Mouse (Mus musculus): Measurements from ENCODE around the gene Mal.
A peak's percentile ranks its signal among the peaks of the same experiment; 100 is the strongest.
"Not testable (repeated sequence)": the region's sequence is repeated elsewhere in the genome, so short reads cannot be mapped to it uniquely, and the experiment has no call there.

Gene Mal

GRCm38 (mm10) chr2:127624786-127625185, 31.7 kb downstream of the Mal start:
- DNase-seq (ENCODE audit: low spot score in 2 of 2), result no peak

DNA sequence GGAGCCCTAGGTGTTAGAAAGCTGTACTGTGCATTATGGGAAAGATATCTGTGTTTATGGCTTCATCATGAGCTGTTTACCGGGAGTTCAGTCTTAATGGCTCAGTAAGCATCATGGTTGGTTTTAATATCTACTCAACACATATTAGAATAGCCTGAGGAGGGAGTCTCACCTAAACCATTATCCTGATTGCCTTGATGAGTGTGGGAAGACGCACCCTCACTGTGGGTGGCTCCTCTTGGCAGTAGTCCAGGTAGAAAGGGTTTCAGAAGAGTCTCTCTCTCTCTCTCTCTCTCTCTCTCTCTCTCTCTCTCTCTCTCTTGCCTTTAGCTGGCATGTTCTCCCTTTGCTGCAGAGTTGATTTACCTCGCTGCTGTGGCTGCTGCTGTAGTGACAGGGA, 34.4 kb downstream of the Mal start:
- DNase-seq (ENCODE audit: low spot score in 2 of 2), result no peak

GRCm38 (mm10) chr2:127619311-127619710, 37.2 kb downstream of the Mal start:
- no peak for DNase-seq (ENCODE audit: low spot score in 2 of 2)

- DNase-seq (ENCODE audit: low spot score in 2 of 2), result no peak
These were observed 44.2 kb downstream of the Mal start for GRCm38 (mm10) chr2:127612288-127612687.

DNA sequence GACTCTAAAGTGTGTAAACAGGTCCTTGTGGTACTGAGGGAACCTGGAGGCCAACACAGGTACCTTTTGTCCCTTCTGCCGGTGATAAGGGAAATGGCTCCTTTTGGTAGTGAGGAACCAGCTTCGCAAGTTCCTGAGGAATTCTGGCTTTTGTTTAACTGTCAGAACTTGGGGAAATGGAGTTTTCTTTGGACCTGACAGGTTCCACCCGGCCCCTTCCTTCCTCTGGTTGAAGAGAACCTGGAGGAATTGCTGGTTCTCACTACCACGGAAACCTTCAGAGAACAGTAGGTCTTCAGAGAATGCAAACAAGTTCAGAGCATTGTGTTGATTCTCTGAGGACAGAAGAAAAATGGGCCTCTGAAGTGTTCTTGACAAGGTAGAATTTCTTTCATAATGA, 45.1 kb downstream of the Mal start:
- no peak for DNase-seq (ENCODE audit: low spot score in 2 of 2)

DNA sequence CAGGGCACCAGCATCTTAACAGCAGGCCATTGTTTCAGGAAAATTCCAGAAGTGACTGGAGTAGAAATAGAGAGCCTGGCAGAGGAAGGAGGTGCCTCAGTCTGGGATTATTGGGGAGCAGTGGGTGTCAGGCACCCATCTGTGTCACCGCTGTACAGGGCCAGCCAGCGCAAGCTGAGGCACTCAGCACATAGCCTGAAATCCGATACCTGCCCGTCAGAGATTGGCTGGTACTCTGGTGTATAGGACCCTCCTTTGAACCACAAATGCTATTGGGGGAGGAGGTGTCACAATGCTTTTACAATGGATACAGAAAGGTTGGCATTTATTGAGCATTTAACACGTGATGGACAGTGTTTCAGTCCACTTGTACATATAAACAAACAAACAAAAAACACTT, 47.5 kb downstream of the Mal start:
- DNase-seq (ENCODE audit: low spot score in 2 of 2), result no peak

DNA sequence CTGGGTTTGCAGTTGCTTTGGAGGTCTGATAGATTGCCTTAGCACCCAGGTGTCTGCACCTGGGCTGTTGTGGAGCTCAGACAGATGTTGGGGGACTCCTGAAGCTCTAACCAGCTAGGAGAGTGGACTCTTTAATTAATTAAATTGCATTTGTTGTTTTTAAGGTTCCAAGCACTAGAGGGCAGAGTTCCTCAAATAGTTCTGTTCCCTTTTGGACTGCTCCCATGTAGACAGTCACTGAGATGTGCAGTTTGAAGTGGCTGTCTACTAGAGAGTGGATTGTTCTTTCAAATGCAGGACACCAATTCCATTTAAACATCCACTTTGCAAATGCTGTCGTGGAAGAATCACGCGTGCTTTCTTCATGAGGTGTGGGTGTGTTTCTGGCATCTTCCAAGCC, 48.3 kb downstream of the Mal start:
- no peak for DNase-seq (ENCODE audit: low spot score in 2 of 2)

DNA sequence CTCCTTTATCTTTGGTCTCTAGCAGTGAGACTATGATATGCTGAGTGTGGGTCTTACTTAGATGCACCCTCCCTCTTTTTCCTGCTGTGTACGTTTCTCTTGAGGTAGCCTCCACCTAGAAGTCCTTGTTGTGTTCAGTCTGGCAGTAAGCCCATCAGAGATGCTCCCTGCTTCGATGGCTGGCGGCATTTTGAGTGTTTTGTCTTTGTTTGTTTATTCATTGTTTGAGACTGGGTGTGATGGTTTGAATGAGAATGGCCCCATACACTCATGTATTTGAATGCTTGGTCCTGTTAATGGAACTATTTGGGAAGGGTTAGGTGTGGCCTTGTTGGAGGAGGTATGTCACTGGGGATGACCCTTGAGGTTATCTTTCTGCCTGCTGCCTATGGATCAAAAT, 51.3 kb downstream of the Mal start:
- DNase-seq (ENCODE audit: low spot score in 2 of 2), result no peak

GRCm38 (mm10) chr2:127603383-127603782, 53.1 kb downstream of the Mal start:
- DNase-seq (ENCODE audit: low spot score in 2 of 2), result not testable (repeated sequence)

DNA sequence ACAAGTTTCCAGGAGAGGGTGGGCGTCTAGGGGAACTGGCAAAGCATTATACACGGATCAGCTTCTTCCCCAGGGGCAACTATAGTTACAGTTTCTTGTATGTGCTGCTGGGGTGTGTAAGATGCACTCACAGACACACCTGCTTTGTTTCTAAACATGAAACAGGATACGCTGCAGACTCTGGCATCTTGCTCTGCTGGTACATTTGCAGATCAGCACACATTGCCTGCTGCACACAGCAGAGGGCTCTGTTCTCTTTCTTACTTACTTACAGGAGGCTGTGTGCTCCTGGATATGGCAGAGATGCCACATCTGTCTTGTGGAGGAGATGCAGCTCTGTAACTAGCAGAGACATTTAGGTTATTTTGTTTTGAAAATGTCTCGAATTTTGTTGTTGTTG, 65.7 kb downstream of the Mal start:
- no peak for DNase-seq (ENCODE audit: low spot score in 2 of 2)

DNA sequence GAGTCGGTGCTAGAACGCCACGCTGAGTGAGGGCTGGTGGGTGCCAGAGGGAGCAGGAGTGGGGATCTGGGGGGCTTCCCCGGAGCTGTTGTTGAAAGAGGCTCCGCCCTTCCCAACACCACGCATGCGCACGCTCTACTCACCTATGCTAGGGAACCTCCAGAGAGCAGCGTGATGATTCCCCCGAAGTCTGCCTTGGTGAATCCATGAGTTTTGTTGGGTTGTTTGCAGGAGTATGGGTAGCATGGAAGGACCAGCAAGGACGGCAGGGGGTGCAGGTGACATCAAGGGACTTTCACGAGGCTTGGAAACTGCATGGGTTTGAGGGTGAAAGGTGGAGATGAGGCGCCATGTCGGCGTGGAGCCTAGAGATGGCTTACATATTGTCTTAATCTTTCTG, 66.3 kb downstream of the Mal start:
- DNase-seq (ENCODE audit: low spot score in 2 of 2), result no peak

- no peak for DNase-seq (ENCODE audit: low spot score in 2 of 2)
These were observed 67.6 kb downstream of the Mal start for GRCm38 (mm10) chr2:127588897-127589296.

GRCm38 (mm10) chr2:127587514-127587844, 69.0 kb downstream of the Mal start:
- DNase-seq (ENCODE audit: low spot score in 2 of 2), result no peak

GRCm38 (mm10) chr2:127586694-127587513, 69.6 kb downstream of the Mal start, which contains the start of the genes Zfp661 and Mrps5:
Zfp661 (minus strand) TSS chr2:127587094.
Mrps5 (plus strand) TSS chr2:127587222.
- peak; percentile 79 to 85 for DNase-seq (ENCODE audit: low spot score in 2 of 2)

DNA sequence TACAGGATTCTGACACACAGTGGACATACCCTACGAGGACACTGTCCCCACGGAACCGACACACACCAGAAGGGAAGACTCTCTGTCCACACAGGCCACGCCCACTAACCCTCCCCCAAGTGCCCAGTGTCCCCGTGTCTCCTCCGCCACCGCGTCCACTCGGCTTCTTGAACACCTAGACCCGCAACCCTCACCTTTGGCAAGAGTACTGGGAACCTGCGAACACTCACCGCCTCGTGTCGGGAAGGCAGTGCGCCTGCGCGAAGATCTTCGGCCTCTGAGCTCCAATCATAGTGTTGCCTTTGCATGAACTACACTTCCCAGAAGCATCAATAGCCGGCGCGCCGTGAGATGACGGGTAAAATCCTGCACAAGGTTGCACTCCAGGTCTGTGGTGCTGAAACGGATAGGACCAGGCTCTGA, 72.0 kb downstream of the Mal start:
- peak; percentile 96 to 97 for DNase-seq (ENCODE audit: low spot score in 2 of 2)

Measured in right cerebral cortex, adult 2 months (tissue).